Mouse (Mus musculus): ENCODE results near the gene Itm2c. TPM values are rescaled to one million over a fixed set of nuclear protein-coding genes. Genes with fewer than 3 reads are reported as not detected.

The Itm2c gene
- polyA plus RNA-seq, 1 experiment from 2014 or later, result 92.0 TPM

GRCm38 (mm10) chr1:85934560-85934959, 40.5 kb downstream of the Itm2c start:
- Histone ChIP-seq H3K4me1 (replicated peaks; ENCODE audit: control insufficient read depth, insufficient read depth, low read length) (peaks cover 16% of the 10 kb centered on the region), H3K9me3 (ENCODE audit: control insufficient read depth, low read length) (no peaks in the 10 kb centered on the region), H3K27ac (ENCODE audit: low read depth) (peak overlapping the region; percentile 77; the same call in 1 of the 2 replicates), H3K36me3 (ENCODE audit: control insufficient read depth, insufficient read depth, low read length) (no peaks in the 10 kb centered on the region), H3K4me2 (ENCODE audit: low read length) (no peak overlapping the region), H3K4me3 (ENCODE audit: low read depth, low read length) (no peak overlapping the region), H3K27me3 (replicated peaks; ENCODE audit: control insufficient read depth, insufficient read depth, low read length) (no peaks in the 10 kb centered on the region), H3K9ac (ENCODE audit: low read length) (no peak overlapping the region)
- ATAC-seq (replicated peaks; ENCODE audit: low FRiP score, low TSS enrichment, low read depth), result no peak
- 18% methylated on average over 7 of the region's 7 CpGs for WGBS
- no peak for DNase-seq (ENCODE audit: low spot score)

GRCm38 (mm10) chr1:85935148-85935852, 41.2 kb downstream of the Itm2c start:
- H3K4me2 ChIP-seq (ENCODE audit: low read length), result no peak overlapping the region
- no peak for ATAC-seq (replicated peaks; ENCODE audit: low FRiP score, low TSS enrichment, low read depth)
- H3K36me3 ChIP-seq (ENCODE audit: control insufficient read depth, insufficient read depth, low read length), result no peaks in the 10 kb centered on the region
- DNase-seq (ENCODE audit: low spot score), result peak; percentile 71
- H3K9ac ChIP-seq (ENCODE audit: low read length), result no peak overlapping the region
- peaks cover 16% of the 10 kb centered on the region for H3K4me1 ChIP-seq (replicated peaks; ENCODE audit: control insufficient read depth, insufficient read depth, low read length)
- 63% methylated on average over 8 of the region's 8 CpGs for WGBS
- H3K27ac ChIP-seq (ENCODE audit: low read depth), result no peak overlapping the region
- H3K27me3 ChIP-seq (replicated peaks; ENCODE audit: control insufficient read depth, insufficient read depth, low read length), result no peaks in the 10 kb centered on the region
- no peaks in the 10 kb centered on the region for H3K9me3 ChIP-seq (ENCODE audit: control insufficient read depth, low read length)
- no peak overlapping the region for H3K4me3 ChIP-seq (ENCODE audit: low read depth, low read length)

GRCm38 (mm10) chr1:85936265-85936664, 42.2 kb downstream of the Itm2c start:
- no peak for DNase-seq (ENCODE audit: low spot score)
- no peaks in the 10 kb centered on the region for H3K36me3 ChIP-seq (ENCODE audit: control insufficient read depth, insufficient read depth, low read length)
- H3K4me3 ChIP-seq (ENCODE audit: low read depth, low read length), result no peak overlapping the region
- peaks cover 16% of the 10 kb centered on the region for H3K4me1 ChIP-seq (replicated peaks; ENCODE audit: control insufficient read depth, insufficient read depth, low read length)
- no peaks in the 10 kb centered on the region for H3K27me3 ChIP-seq (replicated peaks; ENCODE audit: control insufficient read depth, insufficient read depth, low read length)
- ATAC-seq (replicated peaks; ENCODE audit: low FRiP score, low TSS enrichment, low read depth), result no peak
- no peaks in the 10 kb centered on the region for H3K9me3 ChIP-seq (ENCODE audit: control insufficient read depth, low read length)
- 72% methylated on average over 6 of the region's 6 CpGs for WGBS
- H3K27ac ChIP-seq (ENCODE audit: low read depth), result no peak overlapping the region
- no peak overlapping the region for H3K9ac ChIP-seq (ENCODE audit: low read length)
- no peak overlapping the region for H3K4me2 ChIP-seq (ENCODE audit: low read length)

- Histone ChIP-seq H3K27me3 (replicated peaks; ENCODE audit: control insufficient read depth, insufficient read depth, low read length) (no peaks in the 10 kb centered on the region), H3K9me3 (ENCODE audit: control insufficient read depth, low read length) (no peaks in the 10 kb centered on the region), H3K4me3 (ENCODE audit: low read depth, low read length) (no peak overlapping the region), H3K4me1 (replicated peaks; ENCODE audit: control insufficient read depth, insufficient read depth, low read length) (peaks cover 16% of the 10 kb centered on the region), H3K9ac (ENCODE audit: low read length) (no peak overlapping the region), H3K4me2 (ENCODE audit: low read length) (no peak overlapping the region), H3K36me3 (ENCODE audit: control insufficient read depth, insufficient read depth, low read length) (no peaks in the 10 kb centered on the region), H3K27ac (ENCODE audit: low read depth) (no peak overlapping the region)
- 54% methylated on average over 1 of the region's 1 CpGs for WGBS
- DNase-seq (ENCODE audit: low spot score) (no peak), ATAC-seq (replicated peaks; ENCODE audit: low FRiP score, low TSS enrichment, low read depth) (no peak)
These were observed 43.2 kb downstream of the Itm2c start for GRCm38 (mm10) chr1:85937323-85937722.

GRCm38 (mm10) chr1:85942318-85942717, 48.2 kb downstream of the Itm2c start:
- 83% methylated on average over 8 of the region's 8 CpGs for WGBS
- H3K36me3 ChIP-seq (ENCODE audit: control insufficient read depth, insufficient read depth, low read length), result no peaks in the 10 kb centered on the region
- ATAC-seq (replicated peaks; ENCODE audit: low FRiP score, low TSS enrichment, low read depth) (no peak), DNase-seq (ENCODE audit: low spot score) (no peak)
- no peak overlapping the region for H3K4me3 ChIP-seq (ENCODE audit: low read depth, low read length)
- H3K27ac ChIP-seq (ENCODE audit: low read depth), result no peak overlapping the region
- no peaks in the 10 kb centered on the region for H3K4me1 ChIP-seq (replicated peaks; ENCODE audit: control insufficient read depth, insufficient read depth, low read length)
- H3K4me2 ChIP-seq (ENCODE audit: low read length), result no peak overlapping the region
- no peaks in the 10 kb centered on the region for H3K9me3 ChIP-seq (ENCODE audit: control insufficient read depth, low read length)
- no peaks in the 10 kb centered on the region for H3K27me3 ChIP-seq (replicated peaks; ENCODE audit: control insufficient read depth, insufficient read depth, low read length)
- H3K9ac ChIP-seq (ENCODE audit: low read length), result no peak overlapping the region

- H3K36me3 ChIP-seq (ENCODE audit: control insufficient read depth, insufficient read depth, low read length), result no peaks in the 10 kb centered on the region
- no peak overlapping the region for H3K9ac ChIP-seq (ENCODE audit: low read length)
- H3K4me3 ChIP-seq (ENCODE audit: low read depth, low read length), result no peak overlapping the region
- no peak overlapping the region for H3K4me2 ChIP-seq (ENCODE audit: low read length)
- no peak overlapping the region for H3K27ac ChIP-seq (ENCODE audit: low read depth)
- 0 out of 2 replicates have a peak, but pooled peaks have one; percentile 47 for ATAC-seq (replicated peaks; ENCODE audit: low FRiP score, low TSS enrichment, low read depth)
- 82% methylated on average over 2 of the region's 2 CpGs for WGBS
- no peaks in the 10 kb centered on the region for H3K9me3 ChIP-seq (ENCODE audit: control insufficient read depth, low read length)
- no peaks in the 10 kb centered on the region for H3K27me3 ChIP-seq (replicated peaks; ENCODE audit: control insufficient read depth, insufficient read depth, low read length)
- no peaks in the 10 kb centered on the region for H3K4me1 ChIP-seq (replicated peaks; ENCODE audit: control insufficient read depth, insufficient read depth, low read length)
- DNase-seq (ENCODE audit: low spot score), result no peak
These were observed 55.1 kb downstream of the Itm2c start for GRCm38 (mm10) chr1:85949085-85949684.

GRCm38 (mm10) chr1:85955150-85955549, 61.1 kb downstream of the Itm2c start:
- no peaks in the 10 kb centered on the region for H3K9me3 ChIP-seq (ENCODE audit: control insufficient read depth, low read length)
- DNase-seq (ENCODE audit: low spot score) (no peak), ATAC-seq (replicated peaks; ENCODE audit: low FRiP score, low TSS enrichment, low read depth) (no peak)
- no peaks in the 10 kb centered on the region for H3K27me3 ChIP-seq (replicated peaks; ENCODE audit: control insufficient read depth, insufficient read depth, low read length)
- no peak overlapping the region for H3K4me3 ChIP-seq (ENCODE audit: low read depth, low read length)
- no peak overlapping the region for H3K27ac ChIP-seq (ENCODE audit: low read depth)
- H3K4me1 ChIP-seq (replicated peaks; ENCODE audit: control insufficient read depth, insufficient read depth, low read length), result peaks cover 14% of the 10 kb centered on the region; the same call in 1 of the 2 replicates
- H3K9ac ChIP-seq (ENCODE audit: low read length), result no peak overlapping the region
- WGBS, result 83% methylated on average over 3 of the region's 3 CpGs
- H3K36me3 ChIP-seq (ENCODE audit: control insufficient read depth, insufficient read depth, low read length), result no peaks in the 10 kb centered on the region
- no peak overlapping the region for H3K4me2 ChIP-seq (ENCODE audit: low read length)

GRCm38 (mm10) chr1:85957290-85957689, 63.2 kb downstream of the Itm2c start:
- no peak for ATAC-seq (replicated peaks; ENCODE audit: low FRiP score, low TSS enrichment, low read depth)

More at GRCm38 (mm10) chr1:85957290-85957689, 63.2 kb downstream of the Itm2c start:
- no peak overlapping the region for H3K4me2 ChIP-seq (ENCODE audit: low read length)
- H3K9me3 ChIP-seq (ENCODE audit: control insufficient read depth, low read length), result no peaks in the 10 kb centered on the region
- no peak overlapping the region for H3K4me3 ChIP-seq (ENCODE audit: low read depth, low read length)
- no peak for DNase-seq (ENCODE audit: low spot score)
- WGBS, result 70% methylated on average over 5 of the region's 5 CpGs
- no peaks in the 10 kb centered on the region for H3K36me3 ChIP-seq (ENCODE audit: control insufficient read depth, insufficient read depth, low read length)
- no peaks in the 10 kb centered on the region for H3K27me3 ChIP-seq (replicated peaks; ENCODE audit: control insufficient read depth, insufficient read depth, low read length)
- peaks cover 15% of the 10 kb centered on the region; the same call in 1 of the 2 replicates for H3K4me1 ChIP-seq (replicated peaks; ENCODE audit: control insufficient read depth, insufficient read depth, low read length)
- H3K27ac ChIP-seq (ENCODE audit: low read depth), result no peak overlapping the region
- H3K9ac ChIP-seq (ENCODE audit: low read length), result no peak overlapping the region

All from intestine, embryonic 14.5 days (tissue).